Mouse (Mus musculus): ENCODE measurements around the gene Dchs1. TPM values are rescaled to one million over a fixed set of nuclear protein-coding genes. Genes with fewer than 3 reads are reported as not detected.

Gene Dchs1
- polyA plus RNA-seq, 1 experiment from 2014 or later: 8.3 TPM

- no peak for ATAC-seq (ENCODE audit: insufficient number of reproducible peaks, insufficient read depth, low FRiP score, low read depth)
- Histone ChIP-seq H3K9me3 (ENCODE audit: control insufficient read depth, low read length) (no peaks in the 10 kb centered on the region), H3K27me3 (ENCODE audit: control insufficient read depth, insufficient read depth, low read length) (no peaks in the 10 kb centered on the region), H3K27ac (replicated peaks in 1 of 2; ENCODE audit: control insufficient read depth in 1 of 2, insufficient read depth in 1 of 2, low read depth in 2 of 2, low read length in 2 of 2) (no peak overlapping the region; a peak in 1 of 4 replicates), H3K4me1 (ENCODE audit: control insufficient read depth in 2 of 2, insufficient read depth in 2 of 2, low read length in 2 of 2) (no peaks in the 10 kb centered on the region), H3K4me2 (ENCODE audit: low read length) (no peak overlapping the region), H3K9ac (ENCODE audit: low read length) (no peak overlapping the region), H3K4me3 (ENCODE audit: control insufficient read depth in 1 of 2, insufficient read depth in 1 of 2, low read depth in 1 of 2, low read length in 2 of 2) (no peak overlapping the region), H3K36me3 (ENCODE audit: control insufficient read depth, insufficient read depth, low read length) (peaks cover 8% of the 10 kb centered on the region)
- 36% methylated on average over 1 of the region's 1 CpGs for WGBS
Measured at GRCm38 (mm10) chr7:105802771-105803170, 15.3 kb upstream of the Dchs1 start.

- no peaks in the 10 kb centered on the region for H3K27me3 ChIP-seq (ENCODE audit: control insufficient read depth, insufficient read depth, low read length)
- H3K4me2 ChIP-seq (ENCODE audit: low read length): no peak overlapping the region
- H3K9ac ChIP-seq (ENCODE audit: low read length): no peak overlapping the region
- H3K27ac ChIP-seq (replicated peaks in 1 of 2; ENCODE audit: control insufficient read depth in 1 of 2, insufficient read depth in 1 of 2, low read depth in 2 of 2, low read length in 2 of 2): no peak overlapping the region
- H3K9me3 ChIP-seq (ENCODE audit: control insufficient read depth, low read length): no peaks in the 10 kb centered on the region
- 38% methylated on average over 2 of the region's 2 CpGs for WGBS
- H3K4me3 ChIP-seq (ENCODE audit: control insufficient read depth in 1 of 2, insufficient read depth in 1 of 2, low read depth in 1 of 2, low read length in 2 of 2): no peak overlapping the region
- peaks cover 3% of the 10 kb centered on the region; the same call in 1 of the 2 replicates for H3K36me3 ChIP-seq (ENCODE audit: control insufficient read depth, insufficient read depth, low read length)
- ATAC-seq (ENCODE audit: insufficient number of reproducible peaks, insufficient read depth, low FRiP score, low read depth): no peak
- H3K4me1 ChIP-seq (ENCODE audit: control insufficient read depth in 2 of 2, insufficient read depth in 2 of 2, low read length in 2 of 2): no peaks in the 10 kb centered on the region
Measured at GRCm38 (mm10) chr7:105802312-105802711, 14.9 kb upstream of the Dchs1 start.

GRCm38 (mm10) chr7:105796972-105797371 lies 9.5 kb upstream of the Dchs1 start:
- H3K4me3 ChIP-seq (ENCODE audit: control insufficient read depth in 1 of 2, insufficient read depth in 1 of 2, low read depth in 1 of 2, low read length in 2 of 2): no peak overlapping the region
- H3K4me1 ChIP-seq (ENCODE audit: control insufficient read depth in 2 of 2, insufficient read depth in 2 of 2, low read length in 2 of 2): no peaks in the 10 kb centered on the region
- H3K27me3 ChIP-seq (ENCODE audit: control insufficient read depth, insufficient read depth, low read length): no peaks in the 10 kb centered on the region
- no peak overlapping the region for H3K27ac ChIP-seq (replicated peaks in 1 of 2; ENCODE audit: control insufficient read depth in 1 of 2, insufficient read depth in 1 of 2, low read depth in 2 of 2, low read length in 2 of 2)
- ATAC-seq (ENCODE audit: insufficient number of reproducible peaks, insufficient read depth, low FRiP score, low read depth): no peak
- H3K36me3 ChIP-seq (ENCODE audit: control insufficient read depth, insufficient read depth, low read length): no peaks in the 10 kb centered on the region
- no peaks in the 10 kb centered on the region for H3K9me3 ChIP-seq (ENCODE audit: control insufficient read depth, low read length)
- WGBS: 72% methylated on average over 3 of the region's 3 CpGs
- no peak overlapping the region for H3K4me2 ChIP-seq (ENCODE audit: low read length)
- no peak overlapping the region for H3K9ac ChIP-seq (ENCODE audit: low read length)

- ATAC-seq (ENCODE audit: insufficient number of reproducible peaks, insufficient read depth, low FRiP score, low read depth): no peak
- WGBS: 24% methylated on average over 7 of the region's 7 CpGs
Measured at GRCm38 (mm10) chr7:105795759-105796366, 8.4 kb upstream of the Dchs1 start.

GRCm38 (mm10) chr7:105793701-105794100 lies 6.2 kb upstream of the Dchs1 start:
- WGBS: 57% methylated on average over 7 of the region's 7 CpGs
- H3K4me2 ChIP-seq (ENCODE audit: low read length): no peak overlapping the region
- no peaks in the 10 kb centered on the region for H3K9me3 ChIP-seq (ENCODE audit: control insufficient read depth, low read length)
- 0 out of 2 replicates have a peak, but pooled peaks cover 7% of the 10 kb centered on the region for H3K27me3 ChIP-seq (ENCODE audit: control insufficient read depth, insufficient read depth, low read length)
- no peak overlapping the region for H3K4me3 ChIP-seq (ENCODE audit: control insufficient read depth in 1 of 2, insufficient read depth in 1 of 2, low read depth in 1 of 2, low read length in 2 of 2)
- H3K27ac ChIP-seq (replicated peaks in 1 of 2; ENCODE audit: control insufficient read depth in 1 of 2, insufficient read depth in 1 of 2, low read depth in 2 of 2, low read length in 2 of 2): peak overlapping the region; percentile 4 to 50; a peak in 2 of 4 replicates
- H3K4me1 ChIP-seq (ENCODE audit: control insufficient read depth in 2 of 2, insufficient read depth in 2 of 2, low read length in 2 of 2): no peaks in the 10 kb centered on the region
- H3K9ac ChIP-seq (ENCODE audit: low read length): no peak overlapping the region
- ATAC-seq (ENCODE audit: insufficient number of reproducible peaks, insufficient read depth, low FRiP score, low read depth): no peak
- H3K36me3 ChIP-seq (ENCODE audit: control insufficient read depth, insufficient read depth, low read length): no peaks in the 10 kb centered on the region

More at GRCm38 (mm10) chr7:105795759-105796366, 8.4 kb upstream of the Dchs1 start:
- H3K4me2 ChIP-seq (ENCODE audit: low read length): no peak overlapping the region
- no peaks in the 10 kb centered on the region for H3K4me1 ChIP-seq (ENCODE audit: control insufficient read depth in 2 of 2, insufficient read depth in 2 of 2, low read length in 2 of 2)
- no peaks in the 10 kb centered on the region for H3K36me3 ChIP-seq (ENCODE audit: control insufficient read depth, insufficient read depth, low read length)
- H3K27me3 ChIP-seq (ENCODE audit: control insufficient read depth, insufficient read depth, low read length): no peaks in the 10 kb centered on the region
- no peak overlapping the region for H3K27ac ChIP-seq (replicated peaks in 1 of 2; ENCODE audit: control insufficient read depth in 1 of 2, insufficient read depth in 1 of 2, low read depth in 2 of 2, low read length in 2 of 2)
- no peaks in the 10 kb centered on the region for H3K9me3 ChIP-seq (ENCODE audit: control insufficient read depth, low read length)
- H3K9ac ChIP-seq (ENCODE audit: low read length): no peak overlapping the region
- no peak overlapping the region for H3K4me3 ChIP-seq (ENCODE audit: control insufficient read depth in 1 of 2, insufficient read depth in 1 of 2, low read depth in 1 of 2, low read length in 2 of 2)

- H3K4me3 ChIP-seq (ENCODE audit: control insufficient read depth in 1 of 2, insufficient read depth in 1 of 2, low read depth in 1 of 2, low read length in 2 of 2): no peak overlapping the region
Measured at GRCm38 (mm10) chr7:105791147-105791546, 3.7 kb upstream of the Dchs1 start.

GRCm38 (mm10) chr7:105786506-105787284 lies 759 bp downstream of the Dchs1 start:
- Histone ChIP-seq H3K4me2 (ENCODE audit: low read length) (peak overlapping the region; percentile 72), H3K27ac (replicated peaks in 1 of 2; ENCODE audit: control insufficient read depth in 1 of 2, insufficient read depth in 1 of 2, low read depth in 2 of 2, low read length in 2 of 2) (peak overlapping the region; percentile 40 to 74), H3K9ac (ENCODE audit: low read length) (peak overlapping the region; percentile 89), H3K4me1 (ENCODE audit: control insufficient read depth in 2 of 2, insufficient read depth in 2 of 2, low read length in 2 of 2) (0 out of 4 replicates have a peak, but pooled peaks cover 0 to 4% of the 10 kb centered on the region in 2 experiments), H3K9me3 (ENCODE audit: control insufficient read depth, low read length) (no peaks in the 10 kb centered on the region), H3K4me3 (ENCODE audit: control insufficient read depth in 1 of 2, insufficient read depth in 1 of 2, low read depth in 1 of 2, low read length in 2 of 2) (peak overlapping the region; percentile 73 to 76), H3K36me3 (ENCODE audit: control insufficient read depth, insufficient read depth, low read length) (0 out of 2 replicates have a peak, but pooled peaks cover 8% of the 10 kb centered on the region), H3K27me3 (ENCODE audit: control insufficient read depth, insufficient read depth, low read length) (peaks cover 7% of the 10 kb centered on the region; the same call in 1 of the 2 replicates)
- 7% methylated on average over 20 of the region's 20 CpGs for WGBS
- 0 out of 2 replicates have a peak, but pooled peaks have one; percentile 29 for ATAC-seq (ENCODE audit: insufficient number of reproducible peaks, insufficient read depth, low FRiP score, low read depth)

More at GRCm38 (mm10) chr7:105791147-105791546, 3.7 kb upstream of the Dchs1 start:
- no peaks in the 10 kb centered on the region for H3K9me3 ChIP-seq (ENCODE audit: control insufficient read depth, low read length)
- no peak overlapping the region for H3K27ac ChIP-seq (replicated peaks in 1 of 2; ENCODE audit: control insufficient read depth in 1 of 2, insufficient read depth in 1 of 2, low read depth in 2 of 2, low read length in 2 of 2)
- H3K27me3 ChIP-seq (ENCODE audit: control insufficient read depth, insufficient read depth, low read length): peaks cover 7% of the 10 kb centered on the region; the same call in 1 of the 2 replicates
- no peak overlapping the region for H3K9ac ChIP-seq (ENCODE audit: low read length)
- H3K36me3 ChIP-seq (ENCODE audit: control insufficient read depth, insufficient read depth, low read length): no peaks in the 10 kb centered on the region
- no peak for ATAC-seq (ENCODE audit: insufficient number of reproducible peaks, insufficient read depth, low FRiP score, low read depth)
- WGBS: 77% methylated on average over 1 of the region's 1 CpGs
- 0 out of 4 replicates have a peak, but pooled peaks cover 0 to 4% of the 10 kb centered on the region in 2 experiments for H3K4me1 ChIP-seq (ENCODE audit: control insufficient read depth in 2 of 2, insufficient read depth in 2 of 2, low read length in 2 of 2)
- no peak overlapping the region for H3K4me2 ChIP-seq (ENCODE audit: low read length)
